Mouse (Mus musculus): ENCODE data around the gene Gpcpd1. TPM values are rescaled to one million over a fixed set of nuclear protein-coding genes. Genes with fewer than 3 reads are reported as not detected.
A peak's percentile ranks its signal among the peaks of the same experiment; 100 is the strongest.

The Gpcpd1 gene
- polyA plus RNA-seq, 1 experiment from 2014 or later, result 59.8 TPM

DNA sequence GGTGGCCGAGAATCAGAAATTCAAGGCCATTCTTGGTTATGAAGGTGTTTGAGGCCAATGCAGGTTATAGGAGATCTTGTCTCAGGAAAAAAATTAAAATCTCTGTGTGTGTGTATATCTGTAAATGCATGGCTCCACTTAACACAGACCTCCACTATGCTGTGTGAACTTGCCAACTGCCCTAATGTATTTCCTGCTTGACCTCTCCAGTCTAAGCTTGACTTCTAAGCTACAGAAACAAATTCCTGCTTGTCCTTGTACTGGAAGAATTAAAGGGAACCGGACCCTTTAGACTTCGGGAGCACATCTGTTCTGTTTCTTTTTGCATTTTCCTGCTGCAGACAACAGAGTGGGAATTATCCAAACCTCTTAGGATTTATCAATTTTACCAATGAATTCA, 4.4 kb downstream of the Gpcpd1 start:
- Histone ChIP-seq H3K4me1 (peaks cover 12% of the 10 kb centered on the region; the same call in 1 of the 2 replicates), H3K27me3 (no peaks in the 10 kb centered on the region), H3K4me3 (no peak overlapping the region), H3K4me2 (replicated peaks) (no peak overlapping the region), H3K9me3 (no peaks in the 10 kb centered on the region), H3K36me3 (no peaks in the 10 kb centered on the region), H3K9ac (no peak overlapping the region), H3K27ac (no peak overlapping the region)
- no peak for ATAC-seq (ENCODE audit: insufficient number of reproducible peaks, insufficient read depth, low FRiP score, low TSS enrichment)
- 50% methylated on average over 3 of the region's 3 CpGs for WGBS

DNA sequence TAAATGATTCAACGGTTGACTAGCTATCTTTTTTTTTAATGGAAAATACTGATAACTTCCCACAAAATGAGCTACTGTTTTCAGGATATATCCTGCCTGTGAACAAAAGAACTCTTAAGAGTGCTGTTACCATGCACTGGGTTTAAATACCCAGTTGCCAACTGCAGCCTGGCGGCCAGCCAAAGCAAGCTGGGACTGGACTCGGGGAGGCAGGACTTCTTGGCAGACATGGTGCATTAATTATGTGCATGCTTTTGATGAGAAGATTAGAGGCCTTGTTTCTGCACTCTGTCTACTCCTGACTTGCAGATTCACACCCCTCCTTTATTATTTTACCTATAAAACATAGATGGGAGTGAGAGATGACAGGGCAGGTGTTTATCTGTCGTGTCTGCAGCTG, 5.3 kb downstream of the Gpcpd1 start:
- peaks cover 12% of the 10 kb centered on the region; the same call in 1 of the 2 replicates for H3K4me1 ChIP-seq
- ATAC-seq (ENCODE audit: insufficient number of reproducible peaks, insufficient read depth, low FRiP score, low TSS enrichment), result no peak
- no peak overlapping the region for H3K4me2 ChIP-seq (replicated peaks)
- no peak overlapping the region for H3K4me3 ChIP-seq
- WGBS, result 53% methylated on average over 4 of the region's 4 CpGs
- peak overlapping the region; percentile 50; the same call in 1 of the 2 replicates for H3K27ac ChIP-seq
- no peak overlapping the region for H3K9ac ChIP-seq
- no peaks in the 10 kb centered on the region for H3K36me3 ChIP-seq
- no peaks in the 10 kb centered on the region for H3K27me3 ChIP-seq
- H3K9me3 ChIP-seq, result no peaks in the 10 kb centered on the region

DNA sequence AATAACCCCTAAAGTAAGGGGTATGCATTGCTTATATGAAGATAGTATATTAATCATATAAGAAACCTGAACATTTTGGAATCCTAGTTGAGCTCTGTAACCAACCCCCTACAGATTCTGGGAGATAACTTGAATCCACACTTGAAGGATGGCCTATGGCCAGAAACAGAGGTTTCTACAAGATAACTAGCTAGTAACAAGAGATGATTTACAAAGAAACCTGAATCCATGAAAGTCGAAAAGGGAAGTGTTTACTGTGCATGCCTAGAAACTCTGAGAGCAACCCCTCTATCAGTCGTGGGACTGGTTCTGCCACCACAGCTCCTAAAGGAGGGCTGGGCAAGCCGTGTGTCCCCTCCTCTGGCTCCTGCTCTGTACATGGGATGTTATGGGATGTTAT, 7.8 kb downstream of the Gpcpd1 start:
- 77% methylated on average over 3 of the region's 3 CpGs for WGBS
- no peaks in the 10 kb centered on the region for H3K9me3 ChIP-seq
- peaks cover 29% of the 10 kb centered on the region for H3K4me1 ChIP-seq
- H3K27ac ChIP-seq, result no peak overlapping the region
- no peak overlapping the region for H3K9ac ChIP-seq
- no peaks in the 10 kb centered on the region for H3K27me3 ChIP-seq
- ATAC-seq (ENCODE audit: insufficient number of reproducible peaks, insufficient read depth, low FRiP score, low TSS enrichment), result no peak
- H3K4me3 ChIP-seq, result no peak overlapping the region
- H3K36me3 ChIP-seq, result no peaks in the 10 kb centered on the region
- H3K4me2 ChIP-seq (replicated peaks), result no peak overlapping the region

DNA sequence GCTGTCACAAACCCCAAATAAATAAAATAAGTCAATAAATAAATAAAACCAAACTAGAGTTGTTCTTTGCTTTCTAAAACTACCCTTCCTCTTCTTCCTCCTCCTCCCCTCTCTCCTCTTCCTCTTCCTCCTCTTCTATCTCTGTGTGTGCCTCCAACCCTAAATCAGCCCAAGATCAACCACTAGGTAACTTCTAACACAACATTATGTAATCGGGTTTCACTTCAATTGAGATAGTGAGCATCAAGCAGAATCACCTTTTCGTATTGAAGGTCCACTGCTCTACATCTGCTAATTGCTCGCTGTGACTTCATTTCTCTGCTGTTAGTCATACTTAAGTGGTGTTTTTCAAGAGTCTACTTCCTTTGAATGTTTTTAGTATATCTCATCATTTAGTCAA, 8.8 kb downstream of the Gpcpd1 start:
- no peaks in the 10 kb centered on the region for H3K9me3 ChIP-seq
- no peak overlapping the region for H3K4me3 ChIP-seq
- H3K4me1 ChIP-seq, result peaks cover 25% of the 10 kb centered on the region
- no peaks in the 10 kb centered on the region for H3K27me3 ChIP-seq
- H3K27ac ChIP-seq, result no peak overlapping the region
- 96% methylated on average over 3 of the region's 3 CpGs for WGBS
- H3K9ac ChIP-seq, result no peak overlapping the region
- ATAC-seq (ENCODE audit: insufficient number of reproducible peaks, insufficient read depth, low FRiP score, low TSS enrichment), result no peak
- no peaks in the 10 kb centered on the region for H3K36me3 ChIP-seq
- H3K4me2 ChIP-seq (replicated peaks), result no peak overlapping the region

DNA sequence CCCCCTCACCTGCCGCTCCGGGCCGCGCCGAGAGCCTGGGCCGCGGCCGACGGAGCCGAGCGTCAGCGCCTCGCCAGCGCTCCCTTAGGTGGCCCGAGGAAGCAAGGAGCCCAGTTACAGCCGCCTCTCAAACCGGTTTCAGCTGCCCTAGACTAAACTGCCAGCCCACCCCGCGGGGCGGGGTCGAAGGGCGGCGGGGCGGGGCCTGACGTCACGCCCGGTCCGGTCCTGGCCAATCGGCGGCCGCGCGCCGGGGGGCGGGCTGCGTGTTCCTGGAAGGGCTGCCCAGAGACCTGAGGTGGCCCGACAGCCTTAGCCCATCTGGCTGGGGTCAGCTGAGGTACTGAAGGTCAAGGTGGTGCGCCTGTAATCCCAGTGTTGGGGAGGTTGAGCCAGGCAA, 9.5 kb downstream of the Gpcpd1 start:
- Histone ChIP-seq H3K4me3 (peak overlapping the region; percentile 83), H3K9ac (peak overlapping the region; percentile 94), H3K4me2 (replicated peaks) (peak overlapping the region; percentile 69), H3K4me1 (peaks cover 25% of the 10 kb centered on the region), H3K27ac (peak overlapping the region; percentile 99), H3K27me3 (no peaks in the 10 kb centered on the region), H3K9me3 (no peaks in the 10 kb centered on the region), H3K36me3 (no peaks in the 10 kb centered on the region)
- peak; percentile 98 for ATAC-seq (ENCODE audit: insufficient number of reproducible peaks, insufficient read depth, low FRiP score, low TSS enrichment)
- WGBS, result 1% methylated on average over 33 of the region's 38 CpGs

DNA sequence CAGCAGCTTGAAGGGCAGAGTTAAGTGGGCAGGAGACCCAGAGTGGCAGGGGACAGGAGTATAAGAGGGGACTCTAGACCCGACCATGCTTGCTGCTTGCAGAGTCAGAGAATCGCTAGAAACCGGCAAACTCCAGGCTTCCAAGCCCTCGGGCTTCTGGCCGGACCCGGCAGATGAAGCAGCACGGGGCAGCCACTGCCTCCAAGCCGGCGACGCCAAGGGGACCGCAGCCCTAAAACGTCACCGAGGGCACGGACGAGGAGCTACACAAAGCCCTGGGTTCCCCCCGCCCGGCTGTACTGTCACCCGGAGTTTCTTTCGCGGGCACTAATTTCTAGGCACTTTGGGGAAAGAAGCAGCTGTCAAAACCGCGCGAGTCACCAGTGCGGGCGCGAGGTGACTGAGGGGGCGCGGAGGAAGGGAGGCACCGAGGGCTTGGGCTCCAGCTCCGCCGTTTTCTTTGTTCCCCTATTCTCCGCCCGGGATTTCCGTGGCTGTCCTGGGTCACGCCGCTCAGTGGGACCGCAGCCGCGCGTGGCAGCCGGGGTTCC, 10.0 kb downstream of the Gpcpd1 start:
- H3K9me3 ChIP-seq, result no peaks in the 10 kb centered on the region
- peak overlapping the region; percentile 69 for H3K4me2 ChIP-seq (replicated peaks)
- peak overlapping the region; percentile 99 for H3K27ac ChIP-seq
- peaks cover 25% of the 10 kb centered on the region for H3K4me1 ChIP-seq
- H3K9ac ChIP-seq, result peak overlapping the region; percentile 94
- peak; percentile 54; the same call in 1 of the 2 replicates for ATAC-seq (ENCODE audit: insufficient number of reproducible peaks, insufficient read depth, low FRiP score, low TSS enrichment)
- WGBS, result 1% methylated on average over 41 of the region's 41 CpGs
- peak overlapping the region; percentile 83 for H3K4me3 ChIP-seq
- no peaks in the 10 kb centered on the region for H3K27me3 ChIP-seq
- no peaks in the 10 kb centered on the region for H3K36me3 ChIP-seq

DNA sequence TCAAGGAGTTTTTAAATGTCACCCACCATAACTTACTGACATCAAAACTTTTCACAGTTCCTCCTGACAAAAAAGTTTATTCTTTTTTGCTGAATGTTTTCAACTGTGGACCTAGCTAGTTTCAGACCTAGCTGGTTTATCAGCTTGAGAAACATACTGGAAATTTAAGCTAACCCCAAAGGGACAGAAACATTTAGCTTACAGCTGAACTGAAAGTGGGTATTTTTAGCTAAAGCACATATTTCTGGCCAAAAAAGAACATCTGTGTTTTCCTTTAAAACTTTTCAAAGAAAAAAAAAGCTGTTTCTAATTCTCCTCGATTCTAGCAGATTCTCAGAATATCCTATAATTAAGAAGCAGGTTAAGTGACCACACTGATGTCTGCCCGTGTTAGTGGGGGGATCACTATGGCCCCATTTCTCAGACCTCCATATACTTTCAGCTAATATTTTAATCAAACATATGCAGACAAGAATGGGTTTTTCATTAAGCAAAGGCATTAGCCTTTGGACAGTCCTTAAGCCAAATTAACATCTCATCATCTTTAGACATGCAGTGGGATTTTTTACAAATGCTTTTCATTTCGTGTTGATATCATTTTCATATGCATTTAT, 10.9 kb downstream of the Gpcpd1 start:
- Histone ChIP-seq H3K4me1 (peaks cover 17% of the 10 kb centered on the region), H3K4me2 (replicated peaks) (peak overlapping the region; percentile 69), H3K36me3 (peaks cover 3% of the 10 kb centered on the region; the same call in 1 of the 2 replicates), H3K9me3 (no peaks in the 10 kb centered on the region), H3K4me3 (peak overlapping the region; percentile 83), H3K27me3 (no peaks in the 10 kb centered on the region), H3K9ac (no peak overlapping the region), H3K27ac (no peak overlapping the region)
- ATAC-seq (ENCODE audit: insufficient number of reproducible peaks, insufficient read depth, low FRiP score, low TSS enrichment), result no peak
- WGBS, result 32% methylated on average over 3 of the region's 3 CpGs

DNA sequence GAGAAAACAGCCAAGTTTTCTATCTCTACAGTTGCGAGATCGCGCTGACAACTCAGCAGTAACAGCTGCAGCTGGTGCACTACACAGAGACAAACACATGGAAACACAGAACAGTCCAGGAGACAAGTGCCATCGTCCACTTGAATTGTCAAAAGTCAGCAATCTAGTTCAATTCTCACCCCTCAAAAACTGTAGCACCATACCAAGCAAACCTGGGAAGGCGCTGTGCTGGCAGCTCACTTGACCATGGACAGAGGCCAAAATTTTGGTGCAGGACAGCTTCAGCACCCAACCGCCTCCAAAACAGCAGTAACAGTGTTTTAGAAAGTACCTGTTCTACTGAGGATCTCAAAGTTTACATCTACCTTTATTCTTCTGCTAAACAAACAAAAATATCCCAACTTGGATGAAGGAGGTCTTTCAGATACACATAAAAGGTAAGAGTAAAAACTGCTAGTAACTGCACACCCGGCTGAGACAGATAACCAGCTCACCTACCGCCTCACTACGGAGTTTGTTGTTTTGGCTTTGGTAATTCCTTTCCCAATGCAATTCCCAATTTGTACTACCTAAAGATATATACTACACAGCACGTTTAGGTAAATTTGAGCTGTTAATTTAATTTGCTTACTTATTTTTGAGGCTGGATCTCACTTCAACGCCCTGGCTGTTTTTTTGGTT, 11.6 kb downstream of the Gpcpd1 start:
- no peak overlapping the region for H3K4me3 ChIP-seq
- ATAC-seq (ENCODE audit: insufficient number of reproducible peaks, insufficient read depth, low FRiP score, low TSS enrichment), result no peak
- 85% methylated on average over 11 of the region's 11 CpGs for WGBS
- H3K9ac ChIP-seq, result no peak overlapping the region
- H3K27me3 ChIP-seq, result no peaks in the 10 kb centered on the region
- no peak overlapping the region for H3K27ac ChIP-seq
- no peaks in the 10 kb centered on the region for H3K9me3 ChIP-seq
- peak overlapping the region; percentile 69 for H3K4me2 ChIP-seq (replicated peaks)
- peaks cover 17% of the 10 kb centered on the region for H3K4me1 ChIP-seq
- H3K36me3 ChIP-seq, result peaks cover 8% of the 10 kb centered on the region; the same call in 1 of the 2 replicates

DNA sequence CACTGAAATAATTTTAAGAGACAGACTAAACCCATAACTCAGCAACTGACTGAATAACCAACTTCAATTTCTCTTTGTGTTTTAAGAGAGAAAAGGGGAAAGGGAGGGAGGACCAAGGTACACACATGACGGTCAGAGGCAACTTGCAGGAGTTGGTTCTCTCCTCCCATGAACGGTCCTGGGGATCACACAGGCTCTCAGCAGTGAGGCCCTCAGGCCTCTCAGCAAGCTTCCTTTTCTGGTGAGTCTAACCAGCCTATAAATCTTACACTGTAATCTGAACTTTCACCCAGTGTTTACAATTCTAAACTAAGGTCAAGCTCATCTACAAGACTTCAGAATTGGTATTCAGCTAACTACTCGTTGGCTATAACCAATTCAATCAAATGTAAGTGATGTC, 12.3 kb downstream of the Gpcpd1 start:
- Histone ChIP-seq H3K36me3 (peaks cover 15% of the 10 kb centered on the region), H3K9me3 (no peaks in the 10 kb centered on the region), H3K27ac (no peak overlapping the region), H3K4me3 (no peak overlapping the region), H3K4me2 (replicated peaks) (peak overlapping the region; percentile 69; the same call in 1 of the 2 replicates), H3K9ac (no peak overlapping the region), H3K27me3 (no peaks in the 10 kb centered on the region), H3K4me1 (peaks cover 17% of the 10 kb centered on the region)
- ATAC-seq (ENCODE audit: insufficient number of reproducible peaks, insufficient read depth, low FRiP score, low TSS enrichment), result no peak
- WGBS, result 59% methylated on average over 3 of the region's 3 CpGs

DNA sequence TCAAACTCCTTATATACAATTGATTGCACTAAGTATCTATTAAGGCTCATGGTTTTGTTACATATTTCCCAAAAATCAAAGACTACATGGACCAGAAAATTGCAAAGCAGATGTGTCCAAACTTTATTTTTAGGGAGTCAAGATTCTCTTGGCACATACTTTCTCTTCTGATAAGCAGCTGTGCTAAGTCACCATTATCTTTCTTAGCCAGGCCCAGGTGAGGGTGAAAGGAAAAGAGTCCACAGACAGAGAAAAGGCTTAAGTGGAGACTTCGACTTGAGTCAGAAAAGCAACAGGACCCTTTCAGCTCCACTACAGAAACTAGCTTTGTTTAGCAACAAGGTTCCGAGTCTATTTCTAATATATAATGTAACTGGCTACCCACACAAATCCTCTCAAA, 14.2 kb downstream of the Gpcpd1 start:
- Histone ChIP-seq H3K4me3 (no peak overlapping the region), H3K4me1 (peaks cover 17% of the 10 kb centered on the region), H3K9ac (no peak overlapping the region), H3K36me3 (peaks cover 22% of the 10 kb centered on the region), H3K9me3 (no peaks in the 10 kb centered on the region), H3K27me3 (no peaks in the 10 kb centered on the region), H3K4me2 (replicated peaks) (no peak overlapping the region), H3K27ac (no peak overlapping the region)
- no peak for ATAC-seq (ENCODE audit: insufficient number of reproducible peaks, insufficient read depth, low FRiP score, low TSS enrichment)
- 88% methylated on average over 2 of the region's 2 CpGs for WGBS

DNA sequence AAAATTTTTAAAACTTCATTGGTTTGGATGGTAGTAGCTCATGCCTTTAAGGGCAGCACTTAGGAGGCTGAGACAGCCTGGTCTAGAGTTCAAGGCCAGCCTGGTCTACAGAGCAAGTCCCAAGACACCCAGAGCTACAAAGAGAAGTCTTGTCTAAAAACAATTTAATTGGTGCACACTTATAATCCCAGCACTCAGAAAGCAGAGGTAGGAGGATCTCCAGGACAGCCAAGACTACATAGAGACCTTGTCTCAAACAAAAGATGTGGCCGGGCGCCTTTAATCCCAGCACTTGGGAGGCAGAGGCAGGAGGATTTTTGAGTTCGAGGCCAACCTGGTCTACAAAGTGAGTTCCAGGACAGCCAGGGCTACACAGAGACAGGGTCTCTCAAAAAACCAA, 14.9 kb downstream of the Gpcpd1 start:
- Histone ChIP-seq H3K27me3 (no peaks in the 10 kb centered on the region), H3K9ac (no peak overlapping the region), H3K4me2 (replicated peaks) (no peak overlapping the region), H3K9me3 (no peaks in the 10 kb centered on the region), H3K36me3 (peaks cover 26% of the 10 kb centered on the region), H3K27ac (no peak overlapping the region), H3K4me1 (peaks cover 17% of the 10 kb centered on the region), H3K4me3 (no peak overlapping the region)
- ATAC-seq (ENCODE audit: insufficient number of reproducible peaks, insufficient read depth, low FRiP score, low TSS enrichment), result no peak
- WGBS, result 97% methylated on average over 3 of the region's 3 CpGs

DNA sequence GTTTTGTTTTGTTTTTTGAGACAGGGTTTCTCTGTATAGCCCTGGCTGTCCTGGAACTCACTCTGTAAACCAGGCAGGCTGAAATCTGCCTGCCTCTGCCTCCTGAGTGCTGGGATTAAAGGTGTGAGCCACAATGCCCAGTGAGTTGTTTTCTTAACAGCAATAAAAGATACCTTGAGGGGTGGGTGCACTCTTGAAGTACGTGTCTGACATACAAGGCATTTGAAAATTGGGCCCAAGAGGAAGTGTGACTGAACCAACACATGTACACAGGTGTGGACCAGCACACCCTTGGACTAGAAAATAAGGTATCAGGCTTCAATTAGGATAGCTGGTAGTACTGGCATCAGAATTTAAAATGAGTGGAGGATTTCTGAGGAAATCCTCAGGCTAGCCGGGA, 16.2 kb downstream of the Gpcpd1 start:
- Histone ChIP-seq H3K4me2 (replicated peaks) (no peak overlapping the region), H3K27ac (no peak overlapping the region), H3K4me1 (peaks cover 11% of the 10 kb centered on the region), H3K36me3 (peaks cover 40% of the 10 kb centered on the region), H3K9me3 (no peaks in the 10 kb centered on the region), H3K27me3 (no peaks in the 10 kb centered on the region), H3K9ac (no peak overlapping the region), H3K4me3 (no peak overlapping the region)
- no peak for ATAC-seq (ENCODE audit: insufficient number of reproducible peaks, insufficient read depth, low FRiP score, low TSS enrichment)
- 95% methylated on average over 2 of the region's 2 CpGs for WGBS

Measured in embryonic facial prominence, embryonic 12.5 days (tissue).